Mouse (Mus musculus) c-Kit-positive CD71-positive TER-119-positive erythroid progenitor cells, embryonic 14.5 days (primary cell): ENCODE measurements at regions not wholly inside any gene's neighbourhood (a gene's known extent, or its start where the extent isn't known, plus 50 kb on each side); places are given as distances from the start of the nearest gene placed in this dataset.

Experiments used
- DNase-seq: peaks from one replicate; pipeline ENCODE4 v3.0.0-alpha.2; 2013; ENCODE audit warnings: low spot score

DNA sequence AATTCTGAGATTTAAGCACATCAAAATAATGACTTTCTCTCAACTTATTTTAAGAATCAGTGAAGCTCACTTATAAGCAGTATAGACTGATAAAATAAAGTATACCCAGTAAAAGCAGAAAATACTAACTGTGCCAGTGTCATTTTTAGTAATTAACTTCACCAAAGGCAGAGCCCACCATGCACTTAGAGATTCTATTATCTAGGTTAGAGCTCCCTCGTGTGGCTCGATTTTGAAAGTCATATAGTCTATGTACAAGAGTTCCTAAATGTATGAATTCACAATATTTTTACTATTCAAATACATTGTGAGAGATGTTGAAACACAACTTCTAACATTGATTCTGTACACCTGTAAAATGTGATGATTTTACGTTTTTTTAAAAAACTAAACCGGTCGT is 589.3 kb downstream of the Kcnj3 start:
- DNase-seq: peak; percentile 6

GRCm38 (mm10) chr2:56028958-56029357 is 593.2 kb downstream of the Kcnj3 start:
- DNase-seq: no peak
